Mouse (Mus musculus) adrenal gland, adult 8-10 months (tissue): ENCODE results near the gene Rpl9-ps6. TPM values are rescaled to one million over a fixed set of nuclear protein-coding genes. Genes with fewer than 3 reads are reported as not detected.
"Not testable (repeated sequence)": the region's sequence is repeated elsewhere in the genome, so short reads cannot be mapped to it uniquely, and the experiment has no call there.

Experiments
- DNase-seq: peaks from one replicate; pipeline ENCODE4 v3.0.0; 2022
- total RNA-seq, 4 experiments: library from RNA; stranded (reverse); gene quantifications; 2 replicates each; pipeline ENCODE4 v1.2.4; 2022

Gene Rpl9-ps6
- total RNA-seq, 4 experiments from 2014 or later, result 44.4 to 58.7 (median 53.0) TPM

- no peak for DNase-seq
These were observed 14.5 kb upstream of the Rpl9-ps6 start for GRCm38 (mm10) chr19:32480791-32481442.

GRCm38 (mm10) chr19:32480255-32480654 is 13.9 kb upstream of the Rpl9-ps6 start:
- DNase-seq, result no peak

GRCm38 (mm10) chr19:32476712-32477052 is 10.3 kb upstream of the Rpl9-ps6 start:
- no peak for DNase-seq

- DNase-seq, result no peak
These were observed 9.8 kb upstream of the Rpl9-ps6 start for GRCm38 (mm10) chr19:32476016-32476711.

GRCm38 (mm10) chr19:32470570-32471263 is 4.3 kb upstream of the Rpl9-ps6 start:
- DNase-seq, result no peak

- DNase-seq, result no peak
These were observed 3.7 kb upstream of the Rpl9-ps6 start for GRCm38 (mm10) chr19:32470059-32470497.

- no peak for DNase-seq
These were observed 947 bp upstream of the Rpl9-ps6 start for GRCm38 (mm10) chr19:32467325-32467724.

- no peak for DNase-seq
These were observed 1.1 kb downstream of the Rpl9-ps6 start for GRCm38 (mm10) chr19:32465228-32465627.

GRCm38 (mm10) chr19:32463037-32463436 is 3.3 kb downstream of the Rpl9-ps6 start:
- DNase-seq, result no peak

- not testable (repeated sequence) for DNase-seq
These were observed 8.7 kb downstream of the Rpl9-ps6 start for GRCm38 (mm10) chr19:32457631-32458030.

- DNase-seq, result no peak
These were observed 9.6 kb downstream of the Rpl9-ps6 start for GRCm38 (mm10) chr19:32456744-32457143.

- DNase-seq, result no peak
These were observed 14.1 kb downstream of the Rpl9-ps6 start for GRCm38 (mm10) chr19:32452231-32452630.

GRCm38 (mm10) chr19:32448931-32449330 is 17.4 kb downstream of the Rpl9-ps6 start:
- DNase-seq, result no peak

GRCm38 (mm10) chr19:32441568-32441967 is 24.8 kb downstream of the Rpl9-ps6 start:
- peak; percentile 34 for DNase-seq

GRCm38 (mm10) chr19:32439356-32439755 is 27.0 kb downstream of the Rpl9-ps6 start:
- DNase-seq, result no peak

GRCm38 (mm10) chr19:32425856-32426255 is 40.5 kb downstream of the Rpl9-ps6 start:
- no peak for DNase-seq

GRCm38 (mm10) chr19:32424706-32425105 is 41.7 kb downstream of the Rpl9-ps6 start:
- no peak for DNase-seq

- no peak for DNase-seq
These were observed 47.3 kb downstream of the Rpl9-ps6 start for GRCm38 (mm10) chr19:32419069-32419468.

- DNase-seq, result peak; percentile 30
These were observed 49.6 kb downstream of the Rpl9-ps6 start for GRCm38 (mm10) chr19:32416692-32417317.
